Mouse (Mus musculus) kidney, postnatal 4 days (tissue): ENCODE results near the gene Hist1h2ad.

Experiments
- DNase-seq, 2 experiments: peaks; one replicate each; pipeline ENCODE4 v3.0.0; 2021; ENCODE audit warnings: mixed read lengths in 2 of 2

The Hist1h2ad gene

GRCm38 (mm10) chr13:23622175-23622671 lies 48.0 kb downstream of the Hist1h2ad start, which contains the start of gene Hist1h1e:
Hist1h1e (minus strand) TSS chr13:23622558.
- DNase-seq = peak; percentile 91 to 95

- peak; percentile 34 to 35 for DNase-seq
Observed at GRCm38 (mm10) chr13:23622861-23623450, 48.8 kb downstream of the Hist1h2ad start.
